Mouse (Mus musculus): ENCODE measurements around the gene Obsl1. TPM values are rescaled to one million over a fixed set of nuclear protein-coding genes. Genes with fewer than 3 reads are reported as not detected.
A peak's percentile ranks its signal among the peaks of the same experiment; 100 is the strongest.

Gene Obsl1
- total RNA-seq, 2 experiments from 2014 or later = 26.6 to 29.6 TPM

DNA sequence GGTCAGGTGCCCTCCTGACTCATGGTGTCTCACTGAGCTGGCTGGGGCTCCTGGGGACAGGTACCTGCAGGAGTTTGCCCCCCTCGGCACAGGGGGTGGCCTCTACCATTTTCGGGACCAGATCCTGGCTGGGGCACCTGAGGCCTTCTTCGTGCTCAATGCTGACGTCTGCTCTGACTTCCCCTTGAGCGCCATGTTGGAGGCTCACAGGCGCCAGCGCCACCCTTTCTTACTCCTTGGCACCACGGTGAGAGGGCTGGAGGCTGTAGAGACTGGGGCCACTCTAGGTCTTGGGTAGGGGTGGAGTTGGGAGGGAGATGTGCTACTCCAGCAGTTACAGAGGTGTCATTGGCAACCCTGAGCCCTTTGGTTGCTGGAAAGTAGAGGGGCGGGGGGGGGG is 67.5 kb downstream of the Obsl1 start:
- no peak for DNase-seq (ENCODE audit: low spot score in 2 of 2)

DNA sequence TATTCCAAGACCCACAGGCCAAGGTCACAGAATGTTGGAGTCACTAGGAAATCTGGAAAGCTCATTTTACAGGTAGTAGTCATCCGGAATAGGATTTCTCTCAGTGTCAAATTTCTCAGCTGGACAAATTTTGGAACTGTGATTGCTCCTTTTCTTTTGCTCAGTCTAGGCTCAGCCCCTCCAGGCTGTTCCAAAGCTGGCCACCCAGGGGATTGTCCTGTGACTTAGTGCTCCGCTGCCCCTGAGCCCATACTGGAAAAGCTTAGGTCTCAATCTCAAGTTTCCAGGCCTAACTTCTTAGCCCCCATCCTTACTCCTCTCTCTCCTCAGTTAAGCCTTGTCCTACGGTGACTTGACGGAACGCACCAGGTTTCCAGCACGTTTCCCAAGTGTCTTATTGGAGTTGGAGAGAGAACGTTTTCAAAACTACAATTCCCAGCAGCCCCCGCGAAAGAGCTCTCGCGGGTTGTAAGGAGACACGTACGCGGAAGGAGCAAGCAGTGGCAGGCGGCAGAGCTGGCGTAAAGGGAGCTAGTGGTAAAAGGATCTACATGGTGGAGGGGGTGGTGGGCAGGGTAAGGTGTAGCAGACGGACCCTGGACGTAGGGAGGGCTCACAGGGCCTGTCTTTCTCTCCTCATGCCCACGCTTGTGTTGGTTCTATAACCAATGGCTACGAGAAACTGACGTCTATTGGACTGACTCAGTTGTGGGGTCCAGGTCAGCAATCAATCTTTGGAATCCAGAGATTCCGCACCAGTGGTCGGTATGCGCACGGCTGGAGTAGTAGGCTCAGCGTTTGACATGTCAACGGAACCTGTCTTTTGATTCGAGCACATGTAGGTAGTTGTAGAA is 70.5 kb downstream of the Obsl1 start, which contains the start of gene Gmppa:
Gmppa (plus strand) TSS at position 456 of the 854 bp plus-strand sequence.
- peak; percentile 83 to 85 for DNase-seq (ENCODE audit: low spot score in 2 of 2)

Other genes with a start within 250 kb of the Obsl1 start
- 100 to 1,000 TPM; 480 to 486 TPM for gene Ptprn, start 241.9 kb downstream of the Obsl1 start, total RNA-seq (2021)
- gene Resp18, start 228.0 kb downstream of the Obsl1 start, total RNA-seq (2021) = 100 to 1,000 TPM; 169 to 185 TPM
- 10 to 100 TPM; 56.5 to 57.4 TPM for gene Dnpep, start 188.5 kb downstream of the Obsl1 start, total RNA-seq (2021)
- gene Des, start 146.1 kb downstream of the Obsl1 start, total RNA-seq (2021) = under 1 TPM; 0.88 to 0.91 TPM
- 100 to 1,000 TPM; 181 to 191 TPM for gene Speg, start 131.2 kb downstream of the Obsl1 start, total RNA-seq (2021)
- gene Gmppa, start 70.5 kb downstream of the Obsl1 start, total RNA-seq (2021) = 10 to 100 TPM; 67.1 to 70.4 TPM
- 10 to 100 TPM; 16.2 to 19.6 TPM for gene Asic4, start 56.0 kb downstream of the Obsl1 start, total RNA-seq (2021)
- gene Chpf, start 27.1 kb downstream of the Obsl1 start, total RNA-seq (2021) = 10 to 100 TPM; 87.2 to 93.6 TPM
- 100 to 1,000 TPM in 1 of 2 experiments, 10 to 100 TPM in 1; 93.8 to 107 TPM for gene Tmem198, start 26.9 kb downstream of the Obsl1 start, total RNA-seq (2021)
- gene Inha, start 625 bp upstream of the Obsl1 start, total RNA-seq (2021) = 10 to 100 TPM; 21.5 to 25.2 TPM
- 10 to 100 TPM; 30.9 to 34.9 TPM for gene Stk11ip, start 15.1 kb upstream of the Obsl1 start, total RNA-seq (2021)
- gene Slc4a3, start 39.8 kb upstream of the Obsl1 start, total RNA-seq (2021) = 100 to 1,000 TPM; 175 to 178 TPM